Mouse (Mus musculus) embryonic facial prominence, embryonic 12.5 days (tissue): Measurements from ENCODE around the gene Chic2. TPM values are rescaled to one million over a fixed set of nuclear protein-coding genes. Genes with fewer than 3 reads are reported as not detected.

Source experiments
- ATAC-seq: fragments of 200-750 bp; cut with Nextera tagmentation; 2 replicates; pipeline ENCODE4 v1.8.0; 2017; ENCODE audit not compliant: insufficient number of reproducible peaks, insufficient read depth, low FRiP score, low TSS enrichment
- H3K27ac ChIP-seq: fragments of 300-500 bp; sonication (generic); 2 replicates; pipeline ENCODE4 v1.5.1; 2016; ENCODE audit warnings: mild to moderate bottlenecking
- H3K27me3 ChIP-seq: fragments of 300-500 bp; sonication (generic); 2 replicates; pipeline ENCODE4 v1.6.1; 2016; ENCODE audit warnings: mild to moderate bottlenecking, moderate library complexity
- H3K36me3 ChIP-seq: fragments of 300-500 bp; sonication (generic); 2 replicates; pipeline ENCODE4 v1.6.1; 2016; ENCODE audit warnings: mild to moderate bottlenecking
- H3K4me1 ChIP-seq: fragments of 300-500 bp; sonication (generic); 2 replicates; pipeline ENCODE4 v1.6.1; 2016
- H3K4me2 ChIP-seq: fragments of 300-500 bp; sonication (generic); replicated peaks from 2 replicates; pipeline ENCODE4 v1.6.1; 2016; ENCODE audit warnings: mild to moderate bottlenecking, moderate library complexity
- H3K4me3 ChIP-seq: fragments of 300-500 bp; sonication (generic); 2 replicates; pipeline ENCODE4 v1.5.1; 2016; ENCODE audit warnings: mild to moderate bottlenecking
- H3K9ac ChIP-seq: fragments of 300-500 bp; sonication (generic); 2 replicates; pipeline ENCODE4 v1.6.1; 2016; ENCODE audit warnings: mild to moderate bottlenecking, moderate library complexity
- H3K9me3 ChIP-seq: fragments of 300-500 bp; sonication (generic); 2 replicates; pipeline ENCODE4 v1.6.1; 2016; ENCODE audit warnings: mild to moderate bottlenecking, moderate library complexity
- WGBS: fragments of 180-500 bp; shearing (Covaris S2); methylation state at CpG from one replicate; pipeline ENCODE4 v1.1.7; 2016; 5-methylcytosine and 5-hydroxymethylcytosine counted together
- polyA plus RNA-seq: library from polyadenylated mRNA; unstranded; fragments of >200 nt; fragmentation: Nextera tagmentation; extraction: Ambion mirVana; gene quantifications from 2 replicates; pipeline ENCODE4 v1.2.1, GENCODE M21; 2016

The Chic2 gene
- polyA plus RNA-seq, 1 experiment from 2014 or later = 51.8 TPM

DNA sequence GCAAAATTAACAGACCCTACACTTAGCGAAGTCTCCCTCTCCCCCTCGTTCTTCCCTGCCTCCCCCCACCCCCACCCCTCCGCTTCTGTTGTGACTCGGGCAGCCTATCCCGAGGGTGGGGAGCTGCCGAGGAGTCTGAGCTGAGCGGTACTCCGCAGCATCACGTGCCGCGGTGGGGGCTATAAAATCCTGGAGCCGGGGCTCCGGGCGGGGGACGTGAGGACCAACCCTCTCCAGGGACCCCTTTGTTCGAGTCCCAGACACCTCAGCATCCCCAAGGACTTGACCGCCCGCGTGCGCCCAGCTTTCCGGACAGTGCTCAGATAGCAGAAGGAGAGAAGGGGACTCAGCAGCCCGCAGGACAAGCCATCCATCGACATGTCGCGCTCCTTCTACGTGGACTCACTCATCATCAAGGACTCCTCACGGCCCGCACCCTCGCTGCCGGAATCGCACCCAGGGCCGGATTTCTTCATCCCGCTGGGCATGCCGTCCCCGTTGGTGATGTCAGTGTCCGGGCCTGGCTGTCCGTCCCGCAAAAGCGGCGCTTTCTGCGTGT, 30.9 kb upstream of the Chic2 start, which contains the start of gene Gsx2:
Gene Gsx2 (plus strand): TSS at position 219 of the 559 bp plus-strand sequence.
- Histone ChIP-seq H3K4me3 (peak within 1 kb of the TSS; percentile 30), H3K4me1 (peaks cover 14% of the 10 kb centered on the region), H3K9me3 (no peaks in the 10 kb centered on the region), H3K36me3 (no peaks in the 10 kb centered on the region), H3K9ac (no peak within 1 kb of the TSS; the same call in 1 of the 2 replicates), H3K4me2 (peak within 1 kb of the TSS; percentile 46), H3K27ac (no peak within 1 kb of the TSS), H3K27me3 (peaks cover 90% of the 10 kb centered on the region)
- WGBS = under 1% methylated on average over 41 of the region's 41 CpGs
- no peak for ATAC-seq

DNA sequence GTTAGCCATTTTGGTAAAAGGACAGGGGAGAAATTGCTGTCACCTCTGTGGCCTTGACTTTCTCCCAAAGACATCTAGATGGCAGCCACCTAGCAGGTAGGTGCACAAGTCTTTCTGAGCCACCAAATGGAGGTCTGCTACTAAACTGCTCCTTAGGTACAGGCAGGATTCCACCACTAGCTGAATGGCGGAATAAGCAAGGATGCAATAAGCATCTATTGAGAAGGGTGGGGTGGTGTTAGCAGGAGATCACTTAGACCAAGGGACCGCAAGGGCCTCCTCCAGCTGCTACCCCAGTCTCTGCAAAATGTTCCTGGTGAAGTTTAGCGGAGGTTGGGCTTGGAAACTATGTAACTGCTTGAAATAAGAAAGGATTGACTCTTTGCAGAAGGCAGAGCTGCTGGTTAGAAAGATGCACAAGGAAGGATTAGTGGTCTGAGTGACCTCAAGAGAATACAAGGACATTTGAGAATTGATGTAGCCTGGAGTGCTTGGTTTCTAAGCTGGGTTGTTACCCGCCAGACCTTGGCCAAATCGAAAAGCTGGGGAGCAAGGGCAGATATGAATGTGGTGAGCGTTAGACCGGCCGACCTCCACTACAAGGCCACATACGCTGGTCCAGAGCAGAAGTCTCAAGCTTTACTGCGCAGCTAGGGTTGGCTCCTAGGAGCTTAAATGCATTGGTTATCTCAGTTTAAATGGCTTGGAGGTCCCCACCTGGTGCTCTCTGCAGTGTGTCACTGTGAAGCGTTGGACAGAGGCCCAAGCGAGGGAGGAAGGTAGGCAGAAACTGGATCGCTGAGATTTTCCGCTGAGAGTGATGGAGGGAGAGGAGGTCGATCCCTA, 30.2 kb upstream of the Chic2 start:
- Histone ChIP-seq H3K4me3 (no peak overlapping the region), H3K27ac (no peak overlapping the region), H3K27me3 (peaks cover 90% of the 10 kb centered on the region), H3K36me3 (no peaks in the 10 kb centered on the region), H3K9ac (no peak overlapping the region), H3K4me1 (peaks cover 20% of the 10 kb centered on the region), H3K4me2 (peak overlapping the region; percentile 46; the same call in 1 of the 2 replicates), H3K9me3 (no peaks in the 10 kb centered on the region)
- WGBS = 5% methylated on average over 15 of the region's 15 CpGs
- ATAC-seq = no peak

DNA sequence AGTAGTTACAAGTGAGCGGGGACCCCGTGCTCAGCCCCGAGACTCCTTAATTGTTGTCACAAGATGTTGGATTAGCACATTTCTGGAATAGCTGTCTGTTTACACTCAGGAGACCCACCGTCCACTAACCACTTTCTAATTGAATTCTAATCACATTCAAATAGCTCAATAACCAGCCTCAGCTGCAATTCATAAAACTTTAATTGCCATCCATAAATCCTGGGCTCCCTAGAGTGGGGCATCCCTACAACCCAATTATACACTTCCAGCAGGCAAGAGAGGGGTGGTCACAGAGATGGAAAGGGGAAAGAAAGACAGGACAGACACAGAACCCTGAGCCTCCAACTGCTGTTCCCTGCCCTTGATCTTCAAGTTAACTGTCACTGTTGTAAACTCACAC, 29.6 kb upstream of the Chic2 start:
- H3K36me3 ChIP-seq = no peaks in the 10 kb centered on the region
- H3K4me1 ChIP-seq = peaks cover 20% of the 10 kb centered on the region
- ATAC-seq = no peak
- no peak overlapping the region for H3K27ac ChIP-seq
- no peaks in the 10 kb centered on the region for H3K9me3 ChIP-seq
- no peak overlapping the region for H3K9ac ChIP-seq
- peaks cover 89% of the 10 kb centered on the region for H3K27me3 ChIP-seq
- no peak overlapping the region for H3K4me3 ChIP-seq
- H3K4me2 ChIP-seq = no peak overlapping the region
- 4% methylated on average over 4 of the region's 4 CpGs for WGBS

DNA sequence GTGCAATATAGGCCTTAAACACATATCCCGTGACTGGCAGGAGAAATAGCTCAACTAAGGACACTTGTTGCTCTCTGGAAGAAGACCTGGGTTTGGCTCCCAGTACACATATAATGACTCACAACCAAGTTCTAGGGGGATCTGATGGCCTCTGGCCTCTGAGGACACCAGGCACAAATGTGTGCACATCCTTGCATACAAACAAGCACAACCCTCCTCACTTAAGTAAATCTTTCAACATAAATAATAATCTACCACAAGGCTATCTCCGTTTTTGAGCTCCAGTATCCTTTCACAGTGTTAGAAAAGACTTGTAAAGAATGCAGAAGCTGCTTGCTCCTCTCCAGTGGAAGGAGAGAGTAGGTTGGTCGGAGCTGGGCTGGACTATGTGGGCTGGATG, 29.1 kb upstream of the Chic2 start:
- no peaks in the 10 kb centered on the region for H3K36me3 ChIP-seq
- H3K4me3 ChIP-seq = no peak overlapping the region
- H3K27me3 ChIP-seq = peaks cover 89% of the 10 kb centered on the region
- 6% methylated on average over 3 of the region's 3 CpGs for WGBS
- no peaks in the 10 kb centered on the region for H3K9me3 ChIP-seq
- no peak overlapping the region for H3K4me2 ChIP-seq
- H3K27ac ChIP-seq = no peak overlapping the region
- ATAC-seq = no peak
- H3K4me1 ChIP-seq = peaks cover 20% of the 10 kb centered on the region
- H3K9ac ChIP-seq = no peak overlapping the region

DNA sequence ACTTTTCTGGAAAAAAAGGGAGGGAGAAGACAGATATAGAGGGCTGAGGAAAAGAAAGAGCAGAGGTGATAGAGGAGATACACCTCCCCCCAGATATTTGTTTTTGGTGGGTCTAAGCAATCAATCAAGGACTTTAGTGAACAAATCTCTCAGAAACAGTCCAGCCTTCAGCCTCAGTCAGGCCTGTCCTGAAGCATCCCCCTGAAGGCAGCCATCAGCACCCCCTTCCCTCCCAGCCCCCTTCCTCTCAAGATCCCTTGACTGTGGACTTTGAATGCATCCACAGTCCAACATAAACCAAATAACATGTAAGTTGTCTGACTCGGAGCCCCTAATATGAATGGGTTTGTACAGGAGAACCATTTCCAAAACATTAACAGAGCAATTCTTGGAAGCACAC, 28.6 kb upstream of the Chic2 start:
- H3K27ac ChIP-seq = no peak overlapping the region
- H3K27me3 ChIP-seq = peaks cover 89% of the 10 kb centered on the region
- no peak overlapping the region for H3K9ac ChIP-seq
- WGBS = 15% methylated on average over 1 of the region's 1 CpGs
- H3K4me1 ChIP-seq = peaks cover 20% of the 10 kb centered on the region
- no peak for ATAC-seq
- H3K9me3 ChIP-seq = no peaks in the 10 kb centered on the region
- no peaks in the 10 kb centered on the region for H3K36me3 ChIP-seq
- H3K4me2 ChIP-seq = no peak overlapping the region
- no peak overlapping the region for H3K4me3 ChIP-seq

DNA sequence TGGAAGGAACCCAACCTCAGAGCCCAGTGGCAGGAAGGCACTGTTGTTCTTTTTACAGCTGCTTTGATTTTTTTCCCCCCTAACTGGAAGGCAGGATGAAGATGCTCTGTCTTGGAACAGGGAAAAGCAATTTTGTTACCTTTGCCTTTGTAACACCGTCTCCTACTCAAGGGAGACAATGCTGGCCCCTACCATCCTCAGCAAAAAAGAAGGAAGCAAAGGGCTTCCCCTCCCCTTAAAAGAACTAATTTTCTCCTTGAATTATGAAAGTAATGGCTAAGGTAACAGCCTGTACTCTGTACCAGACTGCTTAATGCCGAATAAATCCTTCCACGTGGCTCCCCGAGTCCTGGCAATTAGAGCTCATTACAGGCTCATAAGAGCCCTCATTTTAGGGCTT, 28.0 kb upstream of the Chic2 start:
- H3K4me3 ChIP-seq = no peak overlapping the region
- WGBS = 3% methylated on average over 4 of the region's 4 CpGs
- no peak overlapping the region for H3K4me2 ChIP-seq
- peaks cover 91% of the 10 kb centered on the region for H3K27me3 ChIP-seq
- H3K4me1 ChIP-seq = peaks cover 21% of the 10 kb centered on the region
- no peak overlapping the region for H3K27ac ChIP-seq
- H3K36me3 ChIP-seq = no peaks in the 10 kb centered on the region
- no peak for ATAC-seq
- no peaks in the 10 kb centered on the region for H3K9me3 ChIP-seq
- H3K9ac ChIP-seq = no peak overlapping the region

DNA sequence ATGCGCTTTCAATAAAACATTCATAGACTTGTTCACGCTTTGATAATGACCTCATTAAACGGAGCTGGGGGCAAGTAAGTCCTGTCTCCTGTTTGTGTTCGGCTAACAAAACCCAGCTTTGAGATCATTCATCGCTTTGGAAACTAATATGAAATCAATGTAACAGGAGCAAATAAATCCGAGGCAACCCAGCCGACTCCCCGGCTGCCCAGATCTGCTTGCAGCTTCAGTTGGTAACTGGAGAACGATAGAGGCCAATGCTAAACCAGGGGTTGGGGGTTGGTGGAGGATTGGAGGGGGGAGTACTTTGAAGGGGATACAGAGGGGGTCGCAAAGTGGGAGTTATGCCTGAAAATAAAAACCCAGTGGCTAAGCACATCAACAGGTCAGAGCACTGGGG, 27.4 kb upstream of the Chic2 start:
- under 1% methylated on average over 10 of the region's 10 CpGs for WGBS
- Histone ChIP-seq H3K4me1 (peaks cover 25% of the 10 kb centered on the region), H3K9me3 (no peaks in the 10 kb centered on the region), H3K27me3 (peaks cover 93% of the 10 kb centered on the region), H3K9ac (no peak overlapping the region), H3K36me3 (no peaks in the 10 kb centered on the region), H3K4me3 (no peak overlapping the region), H3K27ac (no peak overlapping the region), H3K4me2 (no peak overlapping the region)
- ATAC-seq = no peak

DNA sequence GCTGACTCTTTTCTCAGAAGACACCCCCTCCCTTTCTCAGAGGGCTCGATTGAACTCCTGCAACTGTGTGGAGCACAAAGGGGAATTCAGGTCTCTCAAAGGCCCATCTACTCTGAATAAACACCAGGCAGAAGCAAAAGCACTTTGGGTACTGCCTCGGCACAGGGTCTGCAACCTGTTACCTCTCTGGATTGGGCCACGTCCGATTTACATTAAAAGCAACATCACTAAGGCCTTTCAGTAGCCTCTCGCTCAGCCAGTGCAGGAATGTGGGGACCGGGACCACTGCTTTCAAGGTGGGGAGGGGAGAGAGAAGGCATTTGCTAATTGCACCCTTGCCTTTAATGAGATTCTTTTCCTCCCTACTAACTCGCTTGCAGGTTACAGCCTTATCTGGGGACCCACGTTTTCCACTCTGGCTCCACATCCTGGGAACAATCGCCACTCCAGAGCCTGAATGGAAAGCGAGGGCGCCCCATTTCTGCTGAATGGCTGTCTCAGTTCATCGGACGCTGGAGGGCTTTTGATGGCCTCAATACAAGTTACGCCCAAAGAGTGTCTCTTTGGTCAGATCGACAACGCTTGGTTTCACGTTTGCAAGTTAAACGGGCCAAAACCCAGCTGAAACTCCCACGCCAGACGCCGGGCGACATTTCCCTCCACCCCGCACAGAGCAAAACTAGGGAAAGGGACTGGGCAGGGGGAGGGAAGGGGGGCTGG, 26.2 kb upstream of the Chic2 start:
- Histone ChIP-seq H3K9ac (no peak overlapping the region), H3K36me3 (no peaks in the 10 kb centered on the region), H3K4me2 (peak overlapping the region; percentile 9; the same call in 1 of the 2 replicates), H3K27ac (no peak overlapping the region), H3K27me3 (peaks cover 85% of the 10 kb centered on the region), H3K9me3 (no peaks in the 10 kb centered on the region), H3K4me3 (no peak overlapping the region), H3K4me1 (peaks cover 26% of the 10 kb centered on the region)
- WGBS = under 1% methylated on average over 23 of the region's 23 CpGs
- no peak for ATAC-seq

DNA sequence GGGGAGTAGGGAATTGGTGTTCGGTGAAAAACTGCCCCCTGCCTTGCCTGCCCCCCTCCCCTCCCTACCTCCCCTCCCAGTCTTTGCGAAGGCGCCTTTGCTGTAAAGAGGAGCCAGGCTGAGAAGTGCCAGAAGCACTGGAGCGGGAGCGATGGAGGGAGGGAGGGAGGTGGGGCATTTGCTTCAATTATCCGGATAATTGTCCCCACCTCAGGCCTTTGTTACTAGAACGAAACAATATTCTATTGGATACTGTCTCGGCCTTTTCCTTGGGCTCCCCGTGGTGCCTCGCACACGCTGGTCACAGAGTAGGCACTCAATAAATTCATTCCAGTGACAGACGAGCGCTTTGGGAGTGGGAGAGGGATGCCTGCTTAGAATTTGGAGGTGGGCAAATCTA, 25.6 kb upstream of the Chic2 start:
- H3K4me2 ChIP-seq = peak overlapping the region; percentile 9; the same call in 1 of the 2 replicates
- no peak overlapping the region for H3K27ac ChIP-seq
- no peaks in the 10 kb centered on the region for H3K36me3 ChIP-seq
- peaks cover 78% of the 10 kb centered on the region for H3K27me3 ChIP-seq
- no peaks in the 10 kb centered on the region for H3K9me3 ChIP-seq
- peaks cover 20% of the 10 kb centered on the region for H3K4me1 ChIP-seq
- no peak overlapping the region for H3K4me3 ChIP-seq
- 3% methylated on average over 13 of the region's 13 CpGs for WGBS
- H3K9ac ChIP-seq = no peak overlapping the region
- ATAC-seq = no peak

DNA sequence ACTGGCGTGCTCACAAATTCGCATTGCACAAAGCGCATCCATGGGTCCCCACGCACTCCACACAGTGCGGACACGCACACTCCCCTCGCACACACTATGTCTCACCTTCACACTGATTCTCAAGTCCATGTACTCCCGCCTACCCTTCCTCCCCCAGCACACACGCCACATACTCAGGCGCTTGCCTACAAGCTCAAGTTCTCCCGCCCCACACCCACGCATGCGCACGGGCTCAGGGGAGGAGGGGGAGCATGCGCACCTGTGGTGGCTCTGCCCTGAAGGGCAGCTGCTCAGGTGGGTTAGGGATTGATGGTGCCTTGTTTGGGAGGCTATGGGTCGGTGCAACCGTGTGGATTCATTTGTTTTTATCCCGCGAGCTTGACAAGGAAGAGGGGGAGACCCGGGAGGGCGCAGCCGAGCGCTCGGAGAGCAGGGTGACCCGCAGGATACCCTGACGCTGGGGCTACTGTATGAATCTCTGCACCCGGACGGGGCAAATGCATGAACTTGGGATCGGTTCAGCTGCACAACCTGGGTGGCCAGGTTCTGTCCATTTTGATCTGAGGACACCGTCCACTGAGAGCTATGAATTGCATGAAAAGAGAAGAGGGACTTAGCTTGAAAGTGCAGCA, 22.7 kb upstream of the Chic2 start:
- Histone ChIP-seq H3K9me3 (no peaks in the 10 kb centered on the region), H3K36me3 (no peaks in the 10 kb centered on the region), H3K9ac (peak overlapping the region; percentile 10; the same call in 1 of the 2 replicates), H3K4me1 (peaks cover 19% of the 10 kb centered on the region), H3K27ac (no peak overlapping the region), H3K4me3 (peak overlapping the region; percentile 41), H3K4me2 (peak overlapping the region; percentile 66), H3K27me3 (peaks cover 50% of the 10 kb centered on the region)
- peak; percentile 78 for ATAC-seq
- WGBS = 1% methylated on average over 30 of the region's 30 CpGs

DNA sequence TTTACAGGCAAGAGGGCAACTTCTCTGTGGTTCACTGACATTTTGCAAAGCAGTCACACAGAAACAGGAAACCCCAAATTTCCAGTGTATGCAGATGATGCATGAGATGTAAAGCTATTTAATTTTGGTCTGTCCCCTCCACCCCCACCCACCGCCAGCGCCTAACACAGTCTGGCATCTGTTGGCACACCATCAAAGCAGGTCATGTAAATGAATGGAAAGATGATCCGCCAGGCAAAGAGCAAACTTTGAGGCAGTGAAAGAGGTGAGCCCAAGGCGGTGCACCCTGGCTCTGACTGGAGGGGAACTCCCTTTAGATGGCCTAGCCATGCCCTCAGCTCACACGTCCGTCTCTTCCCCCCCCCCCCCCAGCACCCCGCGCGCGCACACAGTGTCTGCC, 22.1 kb upstream of the Chic2 start:
- WGBS = 2% methylated on average over 9 of the region's 10 CpGs
- peak; percentile 31; the same call in 1 of the 2 replicates for ATAC-seq
- Histone ChIP-seq H3K36me3 (no peaks in the 10 kb centered on the region), H3K4me2 (peak overlapping the region; percentile 66), H3K9ac (peak overlapping the region; percentile 10; the same call in 1 of the 2 replicates), H3K4me1 (peaks cover 19% of the 10 kb centered on the region), H3K4me3 (peak overlapping the region; percentile 41), H3K27me3 (peaks cover 44% of the 10 kb centered on the region), H3K27ac (no peak overlapping the region), H3K9me3 (no peaks in the 10 kb centered on the region)
